Mouse (Mus musculus): ENCODE data around the gene E130114P18Rik. TPM values are rescaled to one million over a fixed set of nuclear protein-coding genes. Genes with fewer than 3 reads are reported as not detected.

E130114P18Rik gene
- polyA plus RNA-seq, 1 experiment from 2014 or later = 6.3 TPM

DNA sequence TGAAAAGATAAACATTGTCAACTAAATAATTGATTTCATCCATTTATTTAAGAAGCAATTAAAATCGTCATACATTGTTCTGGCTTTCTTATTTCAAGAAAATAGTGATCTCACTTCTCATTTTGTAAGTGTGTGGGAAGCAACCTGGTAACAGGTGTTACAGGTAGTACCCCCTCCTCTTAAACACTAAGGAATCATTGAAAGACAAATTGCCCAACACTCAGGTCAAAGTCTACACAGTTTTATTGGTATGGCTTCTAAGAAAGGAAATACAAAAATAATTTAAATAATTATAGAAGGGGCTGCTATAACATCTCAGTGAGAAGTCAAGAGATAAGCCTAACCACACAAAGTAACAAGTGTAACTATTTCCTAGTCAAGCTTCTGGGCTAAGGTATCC, 188.1 kb downstream of the E130114P18Rik start:
- H3K9me3 ChIP-seq (ENCODE audit: control insufficient read depth, low read depth, low read length) = no peaks in the 10 kb centered on the region
- H3K9ac ChIP-seq (replicated peaks; ENCODE audit: low read depth, low read length) = no peak overlapping the region
- H3K27me3 ChIP-seq (ENCODE audit: control insufficient read depth, insufficient read depth, low read length) = no peaks in the 10 kb centered on the region
- WGBS = 50% methylated on average over 1 of the region's 1 CpGs
- no peak overlapping the region for H3K27ac ChIP-seq (ENCODE audit: low read length)
- H3K4me2 ChIP-seq (replicated peaks; ENCODE audit: low read depth, low read length) = no peak overlapping the region
- H3K4me1 ChIP-seq (ENCODE audit: control insufficient read depth, insufficient read depth, low read length) = no peaks in the 10 kb centered on the region
- H3K4me3 ChIP-seq (ENCODE audit: low read depth, low read length) = no peak overlapping the region
- no peak for ATAC-seq (ENCODE audit: insufficient number of reproducible peaks, insufficient read depth, low FRiP score, low read depth)
- H3K36me3 ChIP-seq (ENCODE audit: control insufficient read depth, insufficient read depth, low read length) = no peaks in the 10 kb centered on the region

DNA sequence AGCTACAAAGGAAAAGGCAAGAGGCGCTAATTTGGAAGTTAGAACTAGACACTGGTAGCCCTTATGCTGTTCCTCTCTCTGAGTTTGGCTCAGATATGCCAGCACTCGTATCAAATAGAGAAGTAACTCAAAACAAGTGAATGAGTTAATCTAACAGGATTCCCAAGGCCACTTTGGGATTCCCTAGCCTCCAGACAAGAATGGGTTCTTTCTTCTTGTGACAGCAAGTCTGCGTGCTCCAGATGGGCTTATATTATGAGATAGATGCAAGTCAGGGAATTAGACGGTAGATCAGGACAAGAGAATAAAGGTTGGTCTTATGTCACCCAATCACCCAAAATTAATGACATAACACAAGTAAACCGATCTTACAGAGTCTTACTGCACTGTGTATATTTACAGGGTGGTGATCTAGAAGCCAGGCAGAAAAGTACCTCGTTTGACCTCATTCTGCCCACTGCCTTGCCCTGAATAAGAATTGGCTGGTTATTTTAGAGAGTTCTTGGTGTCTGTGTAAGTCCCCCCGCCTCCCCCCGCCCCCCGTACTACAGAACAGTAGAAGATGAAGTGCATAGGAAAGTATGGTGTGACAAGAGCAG, 190.4 kb downstream of the E130114P18Rik start:
- 75% methylated on average over 9 of the region's 9 CpGs for WGBS
- no peak for ATAC-seq (ENCODE audit: insufficient number of reproducible peaks, insufficient read depth, low FRiP score, low read depth)
- H3K9me3 ChIP-seq (ENCODE audit: control insufficient read depth, low read depth, low read length) = no peaks in the 10 kb centered on the region

DNA sequence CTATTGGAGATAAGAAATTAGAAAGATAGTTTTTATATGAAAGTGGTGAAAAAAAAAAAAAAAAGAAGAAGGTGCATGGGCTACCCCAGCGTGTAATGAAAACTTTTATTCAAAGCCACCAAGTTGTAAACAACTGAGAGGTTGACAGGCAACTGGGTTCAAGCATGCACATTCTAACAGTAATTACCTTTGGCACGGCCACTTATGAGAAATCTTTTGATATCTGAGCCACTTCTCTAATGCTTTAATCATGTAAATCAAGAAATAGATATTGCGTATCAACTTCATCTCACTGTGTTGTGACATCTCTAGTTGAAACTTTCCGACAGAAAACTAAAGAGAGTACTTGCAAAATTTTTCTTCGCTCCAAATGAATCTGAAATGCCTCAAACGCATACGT, 192.7 kb downstream of the E130114P18Rik start:
- 86% methylated on average over 7 of the region's 7 CpGs for WGBS
- H3K9me3 ChIP-seq (ENCODE audit: control insufficient read depth, low read depth, low read length) = no peaks in the 10 kb centered on the region
- H3K27ac ChIP-seq (ENCODE audit: low read length) = no peak overlapping the region
- no peaks in the 10 kb centered on the region for H3K36me3 ChIP-seq (ENCODE audit: control insufficient read depth, insufficient read depth, low read length)
- H3K4me2 ChIP-seq (replicated peaks; ENCODE audit: low read depth, low read length) = no peak overlapping the region
- H3K4me1 ChIP-seq (ENCODE audit: control insufficient read depth, insufficient read depth, low read length) = no peaks in the 10 kb centered on the region
- no peak overlapping the region for H3K9ac ChIP-seq (replicated peaks; ENCODE audit: low read depth, low read length)
- no peak overlapping the region for H3K4me3 ChIP-seq (ENCODE audit: low read depth, low read length)
- ATAC-seq (ENCODE audit: insufficient number of reproducible peaks, insufficient read depth, low FRiP score, low read depth) = no peak
- H3K27me3 ChIP-seq (ENCODE audit: control insufficient read depth, insufficient read depth, low read length) = no peaks in the 10 kb centered on the region

More for the DNA sequence above, 190.4 kb downstream of the E130114P18Rik start:
- H3K27me3 ChIP-seq (ENCODE audit: control insufficient read depth, insufficient read depth, low read length) = no peaks in the 10 kb centered on the region
- H3K4me3 ChIP-seq (ENCODE audit: low read depth, low read length) = no peak overlapping the region
- H3K4me1 ChIP-seq (ENCODE audit: control insufficient read depth, insufficient read depth, low read length) = no peaks in the 10 kb centered on the region
- no peak overlapping the region for H3K9ac ChIP-seq (replicated peaks; ENCODE audit: low read depth, low read length)
- no peak overlapping the region for H3K4me2 ChIP-seq (replicated peaks; ENCODE audit: low read depth, low read length)
- no peak overlapping the region for H3K27ac ChIP-seq (ENCODE audit: low read length)
- H3K36me3 ChIP-seq (ENCODE audit: control insufficient read depth, insufficient read depth, low read length) = no peaks in the 10 kb centered on the region

DNA sequence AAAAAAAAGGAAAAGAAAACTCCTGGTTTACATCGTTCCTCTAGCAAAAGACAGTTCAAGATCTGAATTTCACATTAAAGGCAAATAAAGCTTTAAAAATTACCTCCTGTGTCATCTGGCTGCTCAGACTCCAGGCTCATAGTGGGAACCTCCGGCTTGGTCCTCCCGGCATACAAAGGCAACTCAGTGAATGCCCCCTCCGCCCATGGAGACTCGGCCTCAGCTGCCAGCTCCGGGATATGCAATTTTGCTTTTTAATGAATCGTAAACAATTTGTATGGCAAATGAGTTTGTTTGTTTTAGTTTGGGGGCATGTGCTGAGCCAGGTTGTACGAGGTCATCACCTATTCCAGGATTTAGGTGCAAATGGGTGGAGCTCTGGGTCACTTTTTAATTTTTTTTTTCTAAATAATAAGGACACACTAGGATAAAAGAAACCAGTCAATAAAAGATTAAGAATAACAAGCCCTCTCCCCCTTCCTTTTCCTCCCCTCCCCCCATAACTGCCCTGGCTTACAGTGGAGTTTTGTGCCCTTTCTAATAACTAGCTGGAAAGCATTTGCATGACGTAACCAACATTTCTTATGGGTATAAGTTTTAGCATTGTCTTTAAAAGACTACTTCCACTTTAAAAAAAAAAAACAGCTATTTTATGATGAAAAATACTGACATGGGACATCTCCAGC, 193.3 kb downstream of the E130114P18Rik start:
- Histone ChIP-seq H3K9me3 (ENCODE audit: control insufficient read depth, low read depth, low read length) (no peaks in the 10 kb centered on the region), H3K4me3 (ENCODE audit: low read depth, low read length) (no peak overlapping the region), H3K4me1 (ENCODE audit: control insufficient read depth, insufficient read depth, low read length) (no peaks in the 10 kb centered on the region), H3K27ac (ENCODE audit: low read length) (no peak overlapping the region), H3K36me3 (ENCODE audit: control insufficient read depth, insufficient read depth, low read length) (no peaks in the 10 kb centered on the region), H3K4me2 (replicated peaks; ENCODE audit: low read depth, low read length) (no peak overlapping the region), H3K9ac (replicated peaks; ENCODE audit: low read depth, low read length) (no peak overlapping the region), H3K27me3 (ENCODE audit: control insufficient read depth, insufficient read depth, low read length) (no peaks in the 10 kb centered on the region)
- ATAC-seq (ENCODE audit: insufficient number of reproducible peaks, insufficient read depth, low FRiP score, low read depth) = no peak
- WGBS = 67% methylated on average over 9 of the region's 9 CpGs

DNA sequence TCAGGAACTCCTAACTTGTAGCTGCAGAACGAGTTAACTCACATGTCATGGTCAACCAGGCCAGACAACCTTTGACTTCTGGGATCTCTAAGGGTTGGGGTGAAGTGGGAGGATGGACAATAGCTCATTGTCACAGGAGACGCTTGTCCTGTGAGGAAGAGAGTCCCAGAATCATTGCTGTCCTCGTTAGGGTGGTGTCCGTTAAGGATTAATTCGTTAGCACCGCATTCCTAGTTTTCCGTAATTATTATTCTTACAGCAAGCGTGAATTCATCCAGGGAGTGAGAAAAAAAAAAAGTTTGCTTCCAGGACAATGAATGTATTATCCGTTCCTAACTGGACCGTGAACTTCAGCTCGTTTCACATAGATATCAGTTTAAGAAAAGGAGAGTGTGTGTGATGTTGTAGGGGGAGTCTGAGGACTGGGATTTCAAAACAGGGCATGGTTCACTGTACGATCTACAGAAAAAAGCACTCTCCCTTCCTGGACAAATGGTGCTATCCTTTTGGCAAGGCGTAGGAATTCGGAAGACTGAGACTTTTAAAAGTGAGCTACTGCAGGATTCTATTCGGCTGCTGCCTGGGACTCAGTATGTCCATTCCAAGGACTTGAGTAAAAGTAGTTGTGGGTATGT, 195.0 kb downstream of the E130114P18Rik start:
- WGBS = 70% methylated on average over 15 of the region's 15 CpGs
- no peak overlapping the region for H3K4me2 ChIP-seq (replicated peaks; ENCODE audit: low read depth, low read length)

DNA sequence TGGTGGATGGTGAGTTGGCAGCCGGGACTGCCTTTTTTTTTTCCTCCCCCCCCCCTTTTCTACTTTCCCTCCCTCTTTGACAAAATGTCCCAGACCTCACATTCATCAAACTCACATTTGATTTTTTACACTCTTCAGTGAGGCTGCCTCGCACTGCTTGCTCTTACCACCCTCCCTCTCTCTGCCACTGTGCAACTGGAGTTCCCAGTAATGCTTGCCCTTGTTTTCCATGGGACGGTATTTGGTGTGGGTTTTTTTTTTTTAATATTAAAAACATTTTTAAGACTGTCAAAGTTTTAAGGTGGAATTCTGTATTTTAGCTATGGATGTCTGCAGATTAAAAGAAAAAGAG, 195.8 kb downstream of the E130114P18Rik start:
- 71% methylated on average over 3 of the region's 3 CpGs for WGBS
- no peaks in the 10 kb centered on the region for H3K27me3 ChIP-seq (ENCODE audit: control insufficient read depth, insufficient read depth, low read length)
- 0 out of 2 replicates have a peak, but pooled peaks cover 4% of the 10 kb centered on the region for H3K4me1 ChIP-seq (ENCODE audit: control insufficient read depth, insufficient read depth, low read length)
- no peak overlapping the region for H3K27ac ChIP-seq (ENCODE audit: low read length)
- H3K9ac ChIP-seq (replicated peaks; ENCODE audit: low read depth, low read length) = no peak overlapping the region
- no peak overlapping the region for H3K4me2 ChIP-seq (replicated peaks; ENCODE audit: low read depth, low read length)
- no peaks in the 10 kb centered on the region for H3K9me3 ChIP-seq (ENCODE audit: control insufficient read depth, low read depth, low read length)
- H3K36me3 ChIP-seq (ENCODE audit: control insufficient read depth, insufficient read depth, low read length) = no peaks in the 10 kb centered on the region
- H3K4me3 ChIP-seq (ENCODE audit: low read depth, low read length) = no peak overlapping the region
- ATAC-seq (ENCODE audit: insufficient number of reproducible peaks, insufficient read depth, low FRiP score, low read depth) = no peak

More for the DNA sequence above, 195.0 kb downstream of the E130114P18Rik start:
- H3K9me3 ChIP-seq (ENCODE audit: control insufficient read depth, low read depth, low read length) = no peaks in the 10 kb centered on the region
- ATAC-seq (ENCODE audit: insufficient number of reproducible peaks, insufficient read depth, low FRiP score, low read depth) = no peak
- H3K4me1 ChIP-seq (ENCODE audit: control insufficient read depth, insufficient read depth, low read length) = 0 out of 2 replicates have a peak, but pooled peaks cover 4% of the 10 kb centered on the region
- H3K27me3 ChIP-seq (ENCODE audit: control insufficient read depth, insufficient read depth, low read length) = no peaks in the 10 kb centered on the region
- no peak overlapping the region for H3K4me3 ChIP-seq (ENCODE audit: low read depth, low read length)
- 0 out of 2 replicates have a peak overlapping the region, but pooled peaks have one; percentile 22 for H3K27ac ChIP-seq (ENCODE audit: low read length)
- no peak overlapping the region for H3K9ac ChIP-seq (replicated peaks; ENCODE audit: low read depth, low read length)
- no peaks in the 10 kb centered on the region for H3K36me3 ChIP-seq (ENCODE audit: control insufficient read depth, insufficient read depth, low read length)

DNA sequence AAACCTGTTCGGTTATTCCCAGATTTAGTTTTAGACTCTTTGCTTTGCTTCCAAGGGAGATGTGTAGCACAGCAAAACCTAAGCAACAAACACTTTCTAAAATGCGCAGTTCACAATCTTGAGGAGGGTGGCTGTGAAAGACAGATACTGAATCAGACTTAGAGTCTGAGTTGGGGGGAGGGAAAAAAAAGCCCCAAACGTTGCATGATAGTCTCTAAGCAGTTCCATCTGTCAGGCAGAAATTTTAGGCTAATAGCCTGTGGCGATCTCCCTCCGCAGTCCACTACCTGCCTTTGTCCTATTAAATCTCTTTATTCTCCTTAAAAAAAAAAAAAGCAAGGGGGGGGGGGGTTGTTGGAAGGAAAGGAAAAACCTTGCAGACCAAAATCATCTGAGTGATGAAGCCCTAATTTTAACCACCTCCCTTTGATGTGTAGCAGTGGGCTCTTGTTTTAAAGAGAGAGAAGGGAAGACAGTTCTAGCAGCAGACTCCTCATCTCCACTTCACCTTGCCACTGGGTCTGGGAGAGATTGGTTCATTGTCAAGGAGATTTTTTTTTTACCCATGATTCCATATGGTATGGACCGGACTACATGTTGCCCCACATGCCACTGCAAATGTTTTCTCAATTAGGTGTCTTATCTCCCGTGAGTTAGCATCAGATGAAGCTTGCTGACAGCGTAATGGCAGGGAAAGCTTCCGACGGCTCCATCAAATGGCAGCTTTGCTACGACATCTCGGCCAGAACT, 196.4 kb downstream of the E130114P18Rik start:
- Histone ChIP-seq H3K27me3 (ENCODE audit: control insufficient read depth, insufficient read depth, low read length) (no peaks in the 10 kb centered on the region), H3K9ac (replicated peaks; ENCODE audit: low read depth, low read length) (no peak overlapping the region)
- 67% methylated on average over 12 of the region's 12 CpGs for WGBS

DNA sequence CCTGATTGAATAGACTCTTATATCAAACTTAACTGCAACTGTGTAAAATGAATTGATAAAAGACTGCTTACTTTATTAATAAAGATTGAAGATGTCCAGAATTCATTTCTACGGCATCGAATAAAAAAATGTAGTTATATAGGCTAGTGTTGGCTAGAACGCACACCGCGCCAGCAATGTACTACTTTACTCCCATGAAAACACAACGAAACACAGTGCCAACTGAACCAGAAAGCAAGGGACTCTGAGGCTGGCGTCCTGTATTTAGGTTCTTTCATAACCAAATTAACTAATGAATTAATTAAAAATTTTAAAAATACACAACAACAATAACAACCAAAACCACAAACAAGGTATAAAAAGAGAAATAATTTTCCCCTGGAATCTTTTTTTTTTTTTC, 197.0 kb downstream of the E130114P18Rik start:
- WGBS = 93% methylated on average over 7 of the region's 7 CpGs
- Histone ChIP-seq H3K4me2 (replicated peaks; ENCODE audit: low read depth, low read length) (no peak overlapping the region), H3K27ac (ENCODE audit: low read length) (no peak overlapping the region), H3K36me3 (ENCODE audit: control insufficient read depth, insufficient read depth, low read length) (no peaks in the 10 kb centered on the region), H3K9me3 (ENCODE audit: control insufficient read depth, low read depth, low read length) (no peaks in the 10 kb centered on the region), H3K4me1 (ENCODE audit: control insufficient read depth, insufficient read depth, low read length) (0 out of 2 replicates have a peak, but pooled peaks cover 4% of the 10 kb centered on the region), H3K27me3 (ENCODE audit: control insufficient read depth, insufficient read depth, low read length) (no peaks in the 10 kb centered on the region), H3K4me3 (ENCODE audit: low read depth, low read length) (no peak overlapping the region), H3K9ac (replicated peaks; ENCODE audit: low read depth, low read length) (no peak overlapping the region)
- ATAC-seq (ENCODE audit: insufficient number of reproducible peaks, insufficient read depth, low FRiP score, low read depth) = no peak

More for the DNA sequence above, 196.4 kb downstream of the E130114P18Rik start:
- Histone ChIP-seq H3K4me2 (replicated peaks; ENCODE audit: low read depth, low read length) (no peak overlapping the region), H3K4me1 (ENCODE audit: control insufficient read depth, insufficient read depth, low read length) (0 out of 2 replicates have a peak, but pooled peaks cover 4% of the 10 kb centered on the region), H3K4me3 (ENCODE audit: low read depth, low read length) (no peak overlapping the region), H3K9me3 (ENCODE audit: control insufficient read depth, low read depth, low read length) (no peaks in the 10 kb centered on the region), H3K27ac (ENCODE audit: low read length) (no peak overlapping the region), H3K36me3 (ENCODE audit: control insufficient read depth, insufficient read depth, low read length) (no peaks in the 10 kb centered on the region)
- no peak for ATAC-seq (ENCODE audit: insufficient number of reproducible peaks, insufficient read depth, low FRiP score, low read depth)
